Mouse (Mus musculus) heart, embryonic 14.5 days (tissue): ENCODE results near the gene Nccrp1. TPM values are rescaled to one million over a fixed set of nuclear protein-coding genes. Genes with fewer than 3 reads are reported as not detected.

ENCODE experiments used
- ATAC-seq: fragments of 200-750 bp; cut with Nextera tagmentation; 2 replicates; pipeline ENCODE4 v1.8.0; 2017; ENCODE audit warnings: low read depth, moderate TSS enrichment; ENCODE audit not compliant: insufficient number of reproducible peaks, insufficient read depth, low FRiP score
- H3K27ac ChIP-seq, 2 experiments: fragments of 200-500 bp in 1 of 2; fragments of 300-500 bp in 1 of 2; sonication (generic) in 1 of 2; replicated peaks in 1 of 2; 2 replicates each; pipeline ENCODE4 v1.5.1; 2012 to 2014; ENCODE audit warnings: low read depth in 2 of 2, low read length in 2 of 2, control low read depth in 1 of 2, mild to moderate bottlenecking in 1 of 2, mixed read lengths in 1 of 2; ENCODE audit not compliant: control insufficient read depth in 1 of 2, insufficient read depth in 1 of 2
- H3K27me3 ChIP-seq: fragments of 300-500 bp; sonication (generic); 2 replicates; pipeline ENCODE4 v1.6.1; 2014; ENCODE audit warnings: mild to moderate bottlenecking, low read length, control low read depth; ENCODE audit not compliant: control insufficient read depth, insufficient read depth
- H3K36me3 ChIP-seq: fragments of 300-500 bp; sonication (generic); 2 replicates; pipeline ENCODE4 v1.6.1; 2014; ENCODE audit warnings: mild to moderate bottlenecking, control low read depth, low read length, mixed read lengths; ENCODE audit not compliant: control insufficient read depth, insufficient read depth
- H3K4me1 ChIP-seq, 2 experiments: fragments of 200-500 bp in 1 of 2; fragments of 300-500 bp in 1 of 2; sonication (generic) in 1 of 2; 2 replicates each; pipeline ENCODE4 v1.6.1; 2012 to 2014; ENCODE audit warnings: low read length in 2 of 2, control low read depth in 1 of 2, mixed read lengths in 1 of 2; ENCODE audit not compliant: control insufficient read depth in 2 of 2, insufficient read depth in 2 of 2
- H3K4me2 ChIP-seq: fragments of 300-500 bp; sonication (generic); 2 replicates; pipeline ENCODE4 v1.6.1; 2014; ENCODE audit warnings: mild to moderate bottlenecking, low read length
- H3K4me3 ChIP-seq, 2 experiments: fragments of 200-500 bp in 1 of 2; fragments of 300-500 bp in 1 of 2; sonication (generic) in 1 of 2; 2 replicates each; pipeline ENCODE4 v1.5.1; 2012 to 2014; ENCODE audit warnings: low read length in 2 of 2, mild to moderate bottlenecking in 2 of 2, control low read depth in 1 of 2, low read depth in 1 of 2, moderate library complexity in 1 of 2; ENCODE audit not compliant: control insufficient read depth in 1 of 2, insufficient read depth in 1 of 2
- H3K9ac ChIP-seq: fragments of 300-500 bp; sonication (generic); 2 replicates; pipeline ENCODE4 v1.6.1; 2014; ENCODE audit warnings: mild to moderate bottlenecking, low read length
- H3K9me3 ChIP-seq: fragments of 300-500 bp; sonication (generic); 2 replicates; pipeline ENCODE4 v1.6.1; 2016; ENCODE audit warnings: low read length, control low read depth; ENCODE audit not compliant: control insufficient read depth
- WGBS: fragments of 180-500 bp; shearing (Covaris S2); extraction: QIAGEN DNeasy Blood & Tissue Kit; methylation state at CpG from one replicate; pipeline ENCODE4 v1.1.7; 2014; 5-methylcytosine and 5-hydroxymethylcytosine counted together
- polyA plus RNA-seq: library from polyadenylated mRNA; unstranded; fragments of >200 nt; fragmentation: Nextera tagmentation; extraction: Ambion mirVana; gene quantifications from 2 replicates; pipeline ENCODE4 v1.2.1, GENCODE M21; 2014

The Nccrp1 gene
- polyA plus RNA-seq, 1 experiment from 2014 or later: not detected

- Histone ChIP-seq H3K4me3 (no peak overlapping the region), H3K36me3 (peaks cover 48% of the 10 kb centered on the region), H3K27ac (0 out of 4 replicates have a peak overlapping the region, but pooled peaks of 1 of the 2 experiments have one; percentile 5), H3K4me1 (peaks cover 7 to 13% of the 10 kb centered on the region in 2 experiments; a peak in 3 of 4 replicates), H3K4me2 (no peak overlapping the region), H3K27me3 (no peaks in the 10 kb centered on the region), H3K9ac (no peak overlapping the region), H3K9me3 (no peaks in the 10 kb centered on the region)
- no peak for ATAC-seq
- 38% methylated on average over 6 of the region's 6 CpGs for WGBS
These were observed 10.7 kb upstream of the Nccrp1 start for GRCm38 (mm10) chr7:28557708-28558107.

DNA sequence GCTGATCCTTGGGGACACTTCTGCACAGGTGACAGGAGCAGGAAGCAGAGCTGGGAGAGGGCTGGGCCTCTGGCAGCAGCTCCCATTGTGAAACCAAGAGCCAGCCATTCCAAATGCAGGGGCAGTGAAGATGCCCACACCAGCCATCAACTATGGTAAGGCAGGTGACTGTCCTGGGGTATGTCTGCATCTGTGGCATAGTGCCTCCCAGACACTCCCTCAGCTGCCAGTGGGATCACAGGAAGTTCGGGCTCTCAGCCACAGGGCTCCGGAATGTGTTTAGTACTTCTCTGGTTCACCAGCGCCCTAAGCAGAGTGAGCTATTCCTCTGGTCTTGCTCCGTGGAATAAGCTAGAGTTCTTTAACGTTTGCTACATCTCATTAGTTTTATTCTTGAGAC, 10.0 kb upstream of the Nccrp1 start:
- Histone ChIP-seq H3K36me3 (peaks cover 42% of the 10 kb centered on the region), H3K27me3 (no peaks in the 10 kb centered on the region), H3K4me3 (no peak overlapping the region), H3K27ac (no peak overlapping the region), H3K9ac (no peak overlapping the region), H3K4me2 (no peak overlapping the region), H3K9me3 (peaks cover 3% of the 10 kb centered on the region; the same call in 1 of the 2 replicates), H3K4me1 (peaks cover 7 to 13% of the 10 kb centered on the region in 2 experiments; a peak in 3 of 4 replicates)
- WGBS: 70% methylated on average over 5 of the region's 5 CpGs
- ATAC-seq: no peak

- peaks cover 32% of the 10 kb centered on the region for H3K36me3 ChIP-seq
- 16% methylated on average over 5 of the region's 5 CpGs for WGBS
- peaks cover 7 to 13% of the 10 kb centered on the region in 2 experiments; a peak in 3 of 4 replicates for H3K4me1 ChIP-seq
- no peak for ATAC-seq
- no peak overlapping the region for H3K9ac ChIP-seq
- H3K4me3 ChIP-seq: no peak overlapping the region
- no peaks in the 10 kb centered on the region for H3K27me3 ChIP-seq
- H3K4me2 ChIP-seq: no peak overlapping the region
- H3K27ac ChIP-seq: no peak overlapping the region
- peaks cover 3% of the 10 kb centered on the region; the same call in 1 of the 2 replicates for H3K9me3 ChIP-seq
These were observed 9.0 kb upstream of the Nccrp1 start for GRCm38 (mm10) chr7:28555939-28556535.

DNA sequence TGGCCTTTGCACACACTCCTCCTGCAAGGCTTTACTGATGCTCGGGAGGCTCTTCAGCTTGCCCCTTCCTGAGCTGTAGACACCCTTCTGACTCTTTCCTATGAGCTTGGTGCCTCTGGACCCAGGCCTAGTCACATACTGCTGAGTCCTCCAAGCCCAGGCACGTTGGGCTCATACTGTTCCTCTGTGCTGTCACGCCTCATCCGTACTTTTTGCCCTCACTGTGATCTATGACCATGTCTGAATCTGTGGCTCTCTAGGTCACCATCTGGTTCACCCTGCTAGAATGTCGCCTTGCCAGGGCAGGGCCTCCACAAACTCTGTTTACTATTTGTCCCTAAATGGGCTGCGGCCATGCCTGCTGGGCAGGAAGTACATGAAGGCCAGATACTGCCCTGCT, 6.0 kb upstream of the Nccrp1 start:
- no peak for ATAC-seq
- 86% methylated on average over 6 of the region's 6 CpGs for WGBS
- 0 out of 2 replicates have a peak, but pooled peaks cover 3% of the 10 kb centered on the region for H3K36me3 ChIP-seq
- H3K4me1 ChIP-seq: peaks cover 7 to 8% of the 10 kb centered on the region in 2 experiments; a peak in 3 of 4 replicates
- H3K4me3 ChIP-seq: no peak overlapping the region
- peaks cover 3% of the 10 kb centered on the region; the same call in 1 of the 2 replicates for H3K9me3 ChIP-seq
- H3K27ac ChIP-seq: no peak overlapping the region
- H3K27me3 ChIP-seq: peaks cover 1% of the 10 kb centered on the region; the same call in 1 of the 2 replicates
- no peak overlapping the region for H3K9ac ChIP-seq
- H3K4me2 ChIP-seq: no peak overlapping the region

GRCm38 (mm10) chr7:28547628-28548027, 574 bp upstream of the Nccrp1 start:
- no peak for ATAC-seq
- Histone ChIP-seq H3K36me3 (no peaks in the 10 kb centered on the region), H3K4me3 (no peak overlapping the region), H3K4me2 (no peak overlapping the region), H3K9me3 (peaks cover 3% of the 10 kb centered on the region; the same call in 1 of the 2 replicates), H3K4me1 (peaks cover 0 to 5% of the 10 kb centered on the region in 2 experiments; a peak in 2 of 4 replicates), H3K27ac (no peak overlapping the region), H3K27me3 (peaks cover 54% of the 10 kb centered on the region), H3K9ac (no peak overlapping the region)
- 58% methylated on average over 7 of the region's 7 CpGs for WGBS

GRCm38 (mm10) chr7:28546649-28547048, 405 bp downstream of the Nccrp1 start:
- peak overlapping the region; percentile 54 for H3K4me2 ChIP-seq
- H3K27me3 ChIP-seq: peaks cover 54% of the 10 kb centered on the region
- peak overlapping the region; percentile 5; the same call in 1 of the 2 replicates for H3K9ac ChIP-seq
- H3K36me3 ChIP-seq: no peaks in the 10 kb centered on the region
- H3K9me3 ChIP-seq: no peaks in the 10 kb centered on the region
- H3K4me1 ChIP-seq: peaks cover 0 to 5% of the 10 kb centered on the region in 2 experiments; a peak in 2 of 4 replicates
- H3K4me3 ChIP-seq: peak overlapping the region in 1 of 2 experiments; percentile 22; a peak in 2 of 4 replicates
- H3K27ac ChIP-seq: no peak overlapping the region
- 2% methylated on average over 22 of the region's 22 CpGs for WGBS
- no peak for ATAC-seq

GRCm38 (mm10) chr7:28545891-28546210, 1.2 kb downstream of the Nccrp1 start:
- Histone ChIP-seq H3K4me2 (no peak overlapping the region), H3K4me1 (peaks cover 0 to 5% of the 10 kb centered on the region in 2 experiments; a peak in 2 of 4 replicates), H3K27ac (no peak overlapping the region), H3K27me3 (peaks cover 54% of the 10 kb centered on the region), H3K4me3 (no peak overlapping the region), H3K9ac (no peak overlapping the region), H3K36me3 (no peaks in the 10 kb centered on the region), H3K9me3 (no peaks in the 10 kb centered on the region)
- WGBS: 38% methylated on average over 7 of the region's 7 CpGs
- ATAC-seq: no peak
